Mouse (Mus musculus) CH12.LX (cell line): ENCODE results near the gene Fbrs. TPM values are rescaled to one million over a fixed set of nuclear protein-coding genes. Genes with fewer than 3 reads are reported as not detected.

Experiments used
- DNase-seq: peaks from one replicate; pipeline ENCODE4 v3.0.0-alpha.2; 2013; ENCODE audit errors: extremely low read depth
- H3K27ac ChIP-seq: 2 replicates; pipeline ENCODE4 v1.5.1; 2012; ENCODE audit warnings: low read depth, mild to moderate bottlenecking, control low read depth, moderate library complexity; ENCODE audit not compliant: insufficient read depth
- H3K27me3 ChIP-seq: replicated peaks from 2 replicates; pipeline ENCODE3; 2012; ENCODE audit warnings: inconsistent platforms
- H3K36me3 ChIP-seq, 2 experiments: replicated peaks in 1 of 2; 2 replicates each; pipeline versions ENCODE3 to v1.6.1; 2012; ENCODE audit warnings: inconsistent platforms in 1 of 2, low read length in 1 of 2, mild to moderate bottlenecking in 1 of 2, mixed read lengths in 1 of 2, moderate library complexity in 1 of 2; ENCODE audit not compliant: control insufficient read depth in 1 of 2, insufficient read depth in 1 of 2
- H3K4me1 ChIP-seq, 2 experiments: 2 replicates each; pipeline ENCODE4 v1.6.1; 2012; ENCODE audit warnings: inconsistent platforms in 1 of 2, moderate library complexity in 1 of 2; ENCODE audit not compliant: insufficient read depth in 2 of 2, control insufficient read depth in 1 of 2
- H3K4me2 ChIP-seq: 2 replicates; pipeline ENCODE4 v1.6.1; 2012; ENCODE audit warnings: low read depth, mild to moderate bottlenecking, control low read depth; ENCODE audit not compliant: poor library complexity, insufficient read depth, severe bottlenecking
- H3K4me3 ChIP-seq, 3 experiments: fragments of 150-350 bp in 1 of 3; sonication (generic) in 1 of 3; replicated peaks in 1 of 3; 2 replicates each; pipeline versions ENCODE3 to v1.5.1; 2011 to 2012; ENCODE audit warnings: low read depth in 2 of 3, low read length in 2 of 3, mild to moderate bottlenecking in 2 of 3, moderate library complexity in 2 of 3, control low read depth in 1 of 3, improper control_type of control experiment in 1 of 3, inconsistent platforms in 1 of 3, mixed read lengths in 1 of 3; ENCODE audit not compliant: poor library complexity in 1 of 3
- H3K79me2 ChIP-seq: replicated peaks from 2 replicates; pipeline ENCODE4 v1.6.1; 2012; ENCODE audit warnings: mild to moderate bottlenecking, moderate library complexity; ENCODE audit not compliant: control insufficient read depth, poor library complexity, insufficient read depth, severe bottlenecking; ENCODE audit errors: extremely low read depth
- H3K9ac ChIP-seq: 2 replicates; pipeline ENCODE4 v1.6.1; 2012; ENCODE audit warnings: low read depth, mild to moderate bottlenecking, control low read depth, moderate library complexity; ENCODE audit not compliant: insufficient read depth
- H3K9me3 ChIP-seq: replicated peaks from 2 replicates; pipeline ENCODE3; 2012; ENCODE audit warnings: low read length, inconsistent platforms, mixed read lengths
- BHLHE40 ChIP-seq: IDR thresholded peaks from 2 replicates; pipeline ENCODE4 v1.6.1; 2011; ENCODE audit warnings: mild to moderate bottlenecking, low read depth, low read length, improper control_type of control experiment
- CHD1 ChIP-seq: IDR thresholded peaks from 2 replicates; pipeline ENCODE4 v1.6.1; 2012; ENCODE audit warnings: low read depth, low read length, improper control_type of control experiment, inconsistent platforms
- CTCF ChIP-seq, 2 experiments: IDR thresholded peaks in 1 of 2; conservative IDR thresholded peaks in 1 of 2; 2 replicates each; pipeline ENCODE4 v1.5.1; 2011 to 2012; ENCODE audit warnings: low read depth in 2 of 2, low read length in 2 of 2, improper control_type of control experiment in 1 of 2, inconsistent platforms in 1 of 2, mild to moderate bottlenecking in 1 of 2, moderate library complexity in 1 of 2
- EP300 ChIP-seq: IDR thresholded peaks from 2 replicates; pipeline ENCODE4 v1.6.1; 2011; ENCODE audit warnings: low read length, improper control_type of control experiment
- ETS1 ChIP-seq: conservative IDR thresholded peaks from 2 replicates; pipeline ENCODE4 v1.6.1; 2012; ENCODE audit warnings: low read depth, mild to moderate bottlenecking, inconsistent platforms, low read length, improper control_type of control experiment, moderate library complexity
- IRF4 ChIP-seq: IDR thresholded peaks from 2 replicates; pipeline ENCODE4 v1.6.1; 2014; ENCODE audit warnings: low read depth, mild to moderate bottlenecking, inconsistent platforms, low read length, improper control_type of control experiment
- JUN ChIP-seq: IDR thresholded peaks from 2 replicates; pipeline ENCODE4 v1.6.1; 2011; ENCODE audit warnings: low read depth, mild to moderate bottlenecking, low read length, improper control_type of control experiment, moderate library complexity; ENCODE audit not compliant: insufficient read depth
- KAT2A ChIP-seq: IDR thresholded peaks from 2 replicates; pipeline ENCODE4 v1.6.1; 2012; ENCODE audit warnings: low read length, improper control_type of control experiment, inconsistent platforms; ENCODE audit not compliant: insufficient replicate concordance
- MAX ChIP-seq: IDR thresholded peaks from 2 replicates; pipeline ENCODE4 v1.6.1; 2011; ENCODE audit warnings: low read length, improper control_type of control experiment
- MXI1 ChIP-seq: IDR thresholded peaks from 2 replicates; pipeline ENCODE4 v1.6.1; 2011; ENCODE audit warnings: mild to moderate bottlenecking, low read depth, low read length, improper control_type of control experiment
- MYC ChIP-seq: IDR thresholded peaks from 2 replicates; pipeline ENCODE4 v1.6.1; 2011; ENCODE audit warnings: low read depth, mild to moderate bottlenecking, improper control_type of control experiment, low read length
- NELFE ChIP-seq: IDR thresholded peaks from 2 replicates; pipeline ENCODE4 v1.6.1; 2011; ENCODE audit warnings: low read depth, low read length, improper control_type of control experiment
- RAD21 ChIP-seq: IDR thresholded peaks from 2 replicates; pipeline ENCODE4 v1.6.1; 2011; ENCODE audit warnings: low read depth, mild to moderate bottlenecking, low read length, improper control_type of control experiment, moderate library complexity
- TCF12 ChIP-seq: IDR thresholded peaks from 2 replicates; pipeline ENCODE4 v1.6.1; 2014; ENCODE audit warnings: low read depth, mild to moderate bottlenecking, inconsistent platforms, low read length, improper control_type of control experiment
- ZMIZ1 ChIP-seq: IDR thresholded peaks from 2 replicates; pipeline ENCODE4 v1.6.1; 2012; ENCODE audit warnings: low read depth, mild to moderate bottlenecking, inconsistent platforms, low read length, improper control_type of control experiment
- ZNF384 ChIP-seq: IDR thresholded peaks from 2 replicates; pipeline ENCODE4 v1.6.1; 2012; ENCODE audit warnings: low read depth, low read length, improper control_type of control experiment, inconsistent platforms
- dilution Hi-C: fragments of 300-500 bp; cut with MboI; formaldehyde crosslinking; loops from 2 replicates; pipeline ENCODE4 v1.14.3; 2020; ENCODE audit warnings: low sequenced_read_pairs; ENCODE audit not compliant: extremely low pct_unique_long_range_greater_than_20kb, extremely low pct_ligation_motif_present
- in situ Hi-C: fragments of 300-500 bp; cut with MboI; formaldehyde crosslinking; loops from 3 replicates; pipeline ENCODE4 v1.14.3; 2019; ENCODE audit warnings: low sequenced_read_pairs, low pct_ligation_motif_present, low pct_unique_long_range_greater_than_20kb, mixed read lengths
- polyA plus RNA-seq: library from polyadenylated mRNA; unstranded; fragments of >175 nt; gene quantifications from 2 replicates; pipeline ENCODE4 v1.2.1, GENCODE M21; 2012; ENCODE audit warnings: low read depth; ENCODE audit not compliant: insufficient read length
- total RNA-seq, 2 experiments: library from RNA; depleted of rRNA; stranded (reverse); fragments of 300-350 nt in 1 of 2; fragments of >200 nt in 1 of 2; gene quantifications; 2 replicates each; pipeline ENCODE4 v1.2.3; 2012 to 2014

Fbrs gene
- total and polyA plus RNA-seq, 3 experiments = 6.7 to 66.7 (median 14.4) TPM

DNA sequence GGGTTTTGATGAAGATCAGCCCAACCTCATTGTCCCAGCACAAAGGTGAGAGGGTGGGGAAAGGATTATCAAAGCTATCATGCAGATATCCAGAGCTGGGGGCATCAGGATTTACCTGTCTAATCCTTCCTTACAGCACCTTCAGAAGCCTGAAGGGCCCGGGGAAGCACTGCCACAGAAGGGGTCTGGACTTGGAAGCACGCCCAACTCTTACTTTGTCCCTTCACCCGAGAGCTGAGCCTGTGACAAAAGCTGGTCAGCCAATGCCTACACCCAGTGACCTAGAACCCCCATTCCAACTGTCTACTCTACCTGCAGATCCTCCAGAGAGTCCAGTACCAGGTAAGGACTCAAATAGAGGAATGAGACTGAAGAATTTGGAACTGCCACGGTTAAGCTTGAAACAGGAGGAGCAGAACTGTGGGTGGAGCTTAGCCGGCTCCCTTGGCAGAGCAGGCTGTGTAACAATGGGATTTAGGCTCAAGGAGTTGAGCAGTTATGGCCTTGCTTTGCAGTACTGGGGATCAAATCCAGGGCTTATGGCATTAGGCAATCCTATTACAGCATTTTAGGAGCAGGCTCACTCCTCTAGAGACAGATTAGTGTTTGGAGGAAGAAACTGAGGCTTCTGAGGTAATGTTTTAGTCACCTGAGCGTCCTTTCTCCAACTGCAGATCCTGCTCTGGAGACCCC is 4.5 kb upstream of the Fbrs start:
- no peak overlapping the region for H3K4me3 ChIP-seq
- dilution Hi-C loops (no loop called here), in situ Hi-C loops (loop anchor here (5.0 kb wide), 1 partner anchor 112 kb away; no protein-coding TSS in a partner anchor)
- TF ChIP-seq ETS1 (no peak), MAX (no peak), IRF4 (no peak), RAD21 (no peak), MXI1 (no peak), TCF12 (no peak), EP300 (no peak), ZMIZ1 (no peak), KAT2A (no peak), MYC (no peak), JUN (no peak)
- H3K9me3 ChIP-seq = no peaks in the 10 kb centered on the region
- H3K9ac ChIP-seq = no peak overlapping the region
- peaks cover 3 to 32% of the 10 kb centered on the region in 2 experiments; a peak in 2 of 4 replicates for H3K4me1 ChIP-seq
- no peak for DNase-seq
- no peak overlapping the region for H3K4me2 ChIP-seq
- H3K27me3 ChIP-seq = no peaks in the 10 kb centered on the region
- H3K27ac ChIP-seq = no peak overlapping the region
- H3K36me3 ChIP-seq = peaks cover 28 to 39% of the 10 kb centered on the region in 2 experiments
- H3K79me2 ChIP-seq = peaks cover 11% of the 10 kb centered on the region

- H3K9me3 ChIP-seq = no peaks in the 10 kb centered on the region
- DNase-seq = no peak
- no peaks in the 10 kb centered on the region for H3K27me3 ChIP-seq
- H3K4me1 ChIP-seq = peaks cover 3 to 29% of the 10 kb centered on the region in 2 experiments; a peak in 2 of 4 replicates
- in situ Hi-C loops = loop anchor here (5.0 kb wide), 1 partner anchor 113 kb away; no protein-coding TSS in a partner anchor
- no peak overlapping the region for H3K4me3 ChIP-seq
- H3K36me3 ChIP-seq = peaks cover 28 to 39% of the 10 kb centered on the region in 2 experiments
- H3K27ac ChIP-seq = no peak overlapping the region
- H3K79me2 ChIP-seq = peaks cover 18% of the 10 kb centered on the region
- no peak overlapping the region for H3K9ac ChIP-seq
- dilution Hi-C loops = no loop called here
- no peak overlapping the region for H3K4me2 ChIP-seq
- TF ChIP-seq ZNF384 = no peak
- TF ChIP-seq IRF4 = no peak
- TF ChIP-seq BHLHE40 = no peak
- no peak for TF ChIP-seq MYC
- TF ChIP-seq NELFE = no peak
- TF ChIP-seq CHD1 = no peak
- TF ChIP-seq CTCF (conservative IDR thresholded peaks at IDR 0.05 in 1 of 2, IDR thresholded peaks at IDR 0.05 in 1 of 2; ENCODE audit: low read depth in 2 of 2, low read length in 2 of 2) = no peak
These were observed 3.7 kb upstream of the Fbrs start for GRCm38 (mm10) chr7:127475186-127475740.
